Mouse (Mus musculus): ENCODE data around the gene Cdk5rap1.

GRCm38 (mm10) chr2:154422181-154422580 is 49.4 kb upstream of the Cdk5rap1 start:
- TF ChIP-seq GATA1 (IDR thresholded peaks at IDR 0.05; ENCODE audit: borderline replicate concordance, low read length), result no peak
- no peak for TF ChIP-seq FLI1 (IDR thresholded peaks at IDR 0.05; ENCODE audit: low read length)

All from megakaryocyte, embryonic 14.5 days (primary cell).